Mouse (Mus musculus) MN1 (cell line): ENCODE data around the gene Pik3cg.
A peak's percentile ranks its signal among the peaks of the same experiment; 100 is the strongest.

Experiments used
- DNase-seq: peaks from one replicate; pipeline ENCODE4 v3.0.0-alpha.2; 2016; ENCODE audit warnings: low spot score

Gene Pik3cg

GRCm38 (mm10) chr12:32143782-32144181, 64.7 kb downstream of the Pik3cg start:
- DNase-seq, result no peak

GRCm38 (mm10) chr12:32143151-32143550, 65.3 kb downstream of the Pik3cg start:
- DNase-seq, result no peak

- DNase-seq, result no peak
These were observed 66.7 kb downstream of the Pik3cg start for GRCm38 (mm10) chr12:32141766-32142165.

- no peak for DNase-seq
These were observed 69.6 kb downstream of the Pik3cg start for GRCm38 (mm10) chr12:32138831-32139230.

- no peak for DNase-seq
These were observed 70.1 kb downstream of the Pik3cg start for GRCm38 (mm10) chr12:32138362-32138761.

GRCm38 (mm10) chr12:32137542-32137941, 70.9 kb downstream of the Pik3cg start:
- no peak for DNase-seq

GRCm38 (mm10) chr12:32127599-32128507, 80.6 kb downstream of the Pik3cg start:
- peak; percentile 75 for DNase-seq

- DNase-seq, result no peak
These were observed 81.3 kb downstream of the Pik3cg start for GRCm38 (mm10) chr12:32127158-32127557.

GRCm38 (mm10) chr12:32124456-32124855, 84.0 kb downstream of the Pik3cg start:
- no peak for DNase-seq

- no peak for DNase-seq
These were observed 84.4 kb downstream of the Pik3cg start for GRCm38 (mm10) chr12:32124030-32124429.

- peak; percentile 52 for DNase-seq
These were observed 84.9 kb downstream of the Pik3cg start for GRCm38 (mm10) chr12:32123559-32123958.
